Mouse (Mus musculus): ENCODE data around the gene Hist1h2ae. TPM values are rescaled to one million over a fixed set of nuclear protein-coding genes. Genes with fewer than 3 reads are reported as not detected.

Hist1h2ae gene
- polyA plus RNA-seq, 1 experiment, result 26.0 TPM

DNA sequence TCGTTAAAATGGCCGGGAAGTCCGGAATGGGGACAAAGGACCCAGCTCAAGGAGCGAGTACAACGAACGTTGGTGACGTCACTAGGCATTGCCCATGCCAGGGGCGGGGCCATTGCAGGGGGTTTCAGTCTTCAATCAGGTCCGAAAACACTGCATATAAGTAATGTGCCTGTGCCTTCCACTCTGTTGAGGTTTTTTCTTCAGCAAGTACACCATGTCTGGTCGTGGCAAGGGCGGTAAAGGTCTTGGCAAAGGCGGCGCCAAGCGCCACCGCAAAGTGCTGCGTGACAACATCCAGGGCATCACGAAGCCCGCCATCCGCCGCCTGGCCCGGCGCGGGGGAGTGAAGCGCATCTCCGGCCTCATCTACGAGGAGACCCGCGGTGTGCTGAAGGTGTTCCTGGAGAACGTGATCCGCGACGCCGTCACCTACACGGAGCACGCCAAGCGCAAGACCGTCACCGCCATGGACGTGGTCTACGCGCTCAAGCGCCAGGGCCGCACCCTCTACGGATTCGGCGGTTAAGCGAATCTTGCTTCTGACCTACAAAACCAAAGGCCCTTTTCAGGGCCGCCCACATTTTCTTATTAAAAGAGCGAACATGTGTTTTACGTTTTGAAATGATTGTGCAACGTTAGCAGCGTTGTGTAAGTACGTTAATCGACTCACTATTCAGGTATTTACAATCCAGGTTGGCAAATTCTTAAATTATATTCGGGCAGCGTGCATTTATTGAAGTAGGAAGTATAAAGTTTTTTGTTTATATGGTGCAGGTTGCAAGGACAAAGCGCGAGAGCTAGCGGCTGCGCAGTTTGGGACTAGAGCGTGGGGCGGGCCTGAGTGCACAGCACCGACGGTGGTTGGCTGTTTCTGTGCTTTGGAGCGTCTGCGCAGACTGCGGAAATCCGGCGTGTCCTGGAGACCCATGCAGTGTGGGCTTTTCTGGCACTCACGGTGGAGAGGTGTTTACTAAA is 39.8 kb downstream of the Hist1h2ae start, which contains the start of gene Hist1h4h:
Hist1h4h (plus strand) TSS at position 150 of the 975 bp plus-strand sequence.
- no peak for TF ChIP-seq GATA1 (IDR thresholded peaks at IDR 0.05; ENCODE audit: low read length)

DNA sequence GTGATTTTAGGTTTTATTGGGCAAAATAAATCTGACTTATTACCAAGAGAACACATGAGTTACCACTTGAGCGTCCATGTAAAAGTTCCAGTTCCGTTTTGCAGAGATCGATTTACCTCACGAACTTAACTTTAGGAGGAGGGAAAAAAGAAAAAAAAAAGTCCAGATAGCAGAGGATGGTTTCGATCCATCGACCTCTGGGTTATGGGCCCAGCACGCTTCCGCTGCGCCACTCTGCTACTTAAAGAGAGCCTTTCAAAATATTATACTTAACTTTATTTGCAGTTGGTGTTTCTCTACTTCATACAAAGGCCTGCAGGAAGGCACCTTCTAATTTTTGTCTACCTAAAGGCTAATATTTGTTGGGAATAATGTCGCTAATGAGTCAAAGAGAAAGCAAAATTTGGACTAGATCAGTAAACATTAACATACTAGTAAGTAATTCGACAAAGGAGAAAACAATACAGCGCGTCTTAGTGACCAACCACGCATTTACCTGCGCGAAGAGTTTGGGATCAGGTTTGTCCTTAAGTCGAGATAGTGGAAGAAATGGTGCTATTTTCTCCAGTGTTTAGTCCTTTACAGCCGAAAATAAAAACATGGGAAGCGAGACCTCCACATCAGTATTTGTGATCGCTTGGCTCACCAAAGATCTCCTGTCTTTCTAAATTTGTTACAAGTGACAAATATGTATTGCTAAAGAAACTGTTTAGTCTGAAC is 40.7 kb downstream of the Hist1h2ae start:
- TF ChIP-seq GATA1 (IDR thresholded peaks at IDR 0.05; ENCODE audit: low read length), result no peak

DNA sequence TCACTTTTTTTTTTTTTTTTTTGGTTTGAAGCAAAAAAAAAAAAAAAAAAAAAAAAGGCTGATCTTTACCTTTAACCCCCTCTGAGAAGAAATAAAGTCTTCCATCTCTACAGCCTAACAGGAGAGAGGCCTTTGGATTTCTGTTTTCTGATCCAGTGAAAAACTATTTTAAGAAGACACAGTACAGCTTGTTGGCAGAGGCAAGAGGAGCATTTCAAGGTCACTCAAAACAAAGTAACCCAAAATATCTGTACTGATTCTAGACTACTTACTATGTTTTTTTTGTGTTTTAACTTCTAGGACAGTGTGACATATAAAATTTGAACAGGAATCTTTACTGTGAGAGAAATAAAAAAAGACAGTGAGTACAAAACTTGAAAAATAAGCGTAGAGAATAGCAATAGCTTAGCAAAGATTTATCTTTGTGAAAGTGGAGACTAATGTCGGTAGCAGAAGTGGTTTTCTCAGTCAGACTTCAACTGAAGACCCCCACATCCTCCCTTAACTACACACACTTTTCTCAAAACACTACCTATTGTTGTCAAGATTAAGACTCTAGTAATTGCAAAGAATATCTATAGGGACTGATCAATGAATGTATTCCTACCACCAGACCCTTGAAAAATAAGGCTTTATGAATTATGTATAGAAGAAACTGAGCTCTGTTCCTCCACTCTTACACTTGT is 41.4 kb downstream of the Hist1h2ae start:
- TF ChIP-seq GATA1 (IDR thresholded peaks at IDR 0.05; ENCODE audit: low read length), result no peak

DNA sequence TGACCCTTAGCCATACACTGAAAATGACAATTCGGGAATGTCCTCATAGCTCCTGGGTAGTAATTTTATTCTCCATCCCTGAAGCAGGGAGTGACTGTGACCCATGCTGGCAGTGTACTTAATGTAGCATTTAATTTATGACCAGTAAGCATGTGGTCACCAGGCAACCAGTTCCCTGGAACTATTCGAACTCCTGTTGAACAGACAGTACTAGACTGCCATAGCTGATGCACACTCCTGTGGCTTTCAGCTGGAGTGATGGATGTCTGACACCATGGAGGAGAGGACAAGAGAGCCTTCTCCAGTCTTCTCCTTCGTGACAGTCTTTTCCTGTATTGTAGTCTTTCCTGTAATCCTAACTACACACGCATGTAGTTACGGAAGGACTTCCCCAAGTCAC is 42.0 kb downstream of the Hist1h2ae start:
- no peak for TF ChIP-seq GATA1 (IDR thresholded peaks at IDR 0.05; ENCODE audit: low read length)

DNA sequence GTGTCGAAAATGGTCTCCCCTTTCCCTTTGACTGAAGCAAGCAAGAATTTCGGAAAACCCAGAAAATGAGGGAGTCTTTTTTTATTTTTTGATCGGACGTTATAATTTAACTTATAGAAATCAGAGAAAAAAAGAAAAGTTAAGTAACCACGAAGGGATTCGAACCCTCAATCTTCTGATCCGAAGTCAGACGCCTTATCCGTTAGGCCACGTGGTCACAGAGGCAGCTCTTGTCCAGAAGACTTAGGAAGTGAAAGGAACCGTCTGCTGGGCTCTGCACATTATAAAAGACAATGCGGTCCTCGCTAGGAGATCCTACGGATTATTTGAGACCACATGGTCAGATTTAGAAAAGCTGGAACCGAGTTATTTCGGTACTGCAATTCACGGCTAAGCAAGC is 44.7 kb downstream of the Hist1h2ae start:
- no peak for TF ChIP-seq GATA1 (IDR thresholded peaks at IDR 0.05; ENCODE audit: low read length)

DNA sequence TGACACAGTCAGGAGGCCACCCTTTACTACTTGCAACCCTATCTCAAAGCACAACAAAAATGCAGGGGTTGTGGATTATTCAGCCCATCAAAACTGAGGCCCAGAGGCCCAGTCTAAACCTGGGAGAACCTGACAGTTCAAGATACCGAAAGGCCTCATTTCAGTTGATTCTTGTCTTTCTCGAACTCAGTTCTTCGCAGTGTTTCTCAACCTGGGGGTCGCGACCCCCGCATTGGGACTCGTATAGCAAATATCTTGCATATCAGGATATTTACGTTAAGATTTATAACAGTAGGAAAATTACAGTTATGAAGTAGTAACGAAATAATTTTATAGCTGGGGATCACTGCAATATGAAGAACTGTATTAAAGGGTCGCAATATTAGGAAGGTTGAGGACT is 45.1 kb downstream of the Hist1h2ae start:
- TF ChIP-seq GATA1 (IDR thresholded peaks at IDR 0.05; ENCODE audit: low read length), result no peak

DNA sequence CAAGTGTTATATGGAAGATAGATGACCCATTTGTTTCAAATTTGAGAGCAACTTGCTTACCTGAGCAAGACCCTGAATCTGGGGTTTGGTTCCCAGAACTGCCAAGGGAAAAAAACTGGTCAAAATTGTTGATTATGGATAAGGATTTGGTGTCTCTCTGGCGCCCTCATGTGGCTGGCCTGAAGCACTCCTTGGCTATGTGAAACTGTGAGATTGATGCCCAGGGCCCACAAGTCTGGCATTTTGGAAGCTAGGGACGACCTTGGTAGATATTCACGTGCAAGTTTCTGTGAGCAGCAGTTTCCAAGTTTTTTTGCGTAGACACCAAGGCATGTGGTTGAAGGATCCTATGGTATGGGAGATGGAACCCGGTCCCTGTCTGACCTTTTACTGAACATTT is 46.4 kb downstream of the Hist1h2ae start:
- TF ChIP-seq GATA1 (IDR thresholded peaks at IDR 0.05; ENCODE audit: low read length), result no peak

DNA sequence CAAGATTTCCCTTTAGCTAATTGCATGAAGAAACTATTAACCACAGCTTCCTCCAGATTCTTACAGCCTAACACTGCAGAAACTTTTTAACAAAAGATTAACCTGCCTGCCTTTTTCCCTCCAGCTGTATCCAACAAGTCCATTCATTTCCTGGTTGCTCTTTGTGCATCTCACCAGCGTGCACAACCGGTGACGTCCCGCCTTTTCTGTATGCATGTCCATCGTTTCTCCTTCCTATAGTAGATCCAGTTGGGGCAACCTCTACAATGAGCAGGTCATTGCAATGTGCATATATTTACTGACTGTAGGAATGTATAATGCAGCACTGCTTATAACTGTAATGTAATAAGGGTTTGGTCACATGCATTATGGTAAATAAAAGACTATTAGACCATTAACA is 47.0 kb downstream of the Hist1h2ae start:
- no peak for TF ChIP-seq GATA1 (IDR thresholded peaks at IDR 0.05; ENCODE audit: low read length)

DNA sequence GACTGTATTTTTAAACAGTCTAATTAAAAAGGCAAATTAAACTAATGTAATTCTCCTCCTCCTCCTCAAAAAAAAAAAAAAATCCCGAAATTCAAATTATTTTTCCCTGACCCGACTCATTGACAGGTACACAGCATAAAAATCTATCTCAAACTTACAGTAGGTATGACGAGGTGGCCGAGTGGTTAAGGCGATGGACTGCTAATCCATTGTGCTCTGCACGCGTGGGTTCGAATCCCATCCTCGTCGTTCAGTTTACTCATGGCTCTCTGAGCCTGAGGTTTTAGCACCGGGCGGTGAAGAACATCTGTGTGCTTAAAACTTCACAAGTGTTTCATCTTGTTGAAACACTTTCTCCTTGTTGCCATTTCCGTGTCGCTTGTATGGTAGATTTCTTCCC is 49.3 kb downstream of the Hist1h2ae start:
- no peak for TF ChIP-seq GATA1 (IDR thresholded peaks at IDR 0.05; ENCODE audit: low read length)

Other genes starting within 250 kb of the Hist1h2ae start
- gene Zfp322a, start 202.0 kb downstream of the Hist1h2ae start, polyA plus RNA-seq (2012), result 0.73 and 0.85 TPM in 2 replicates
- 9.3 and 9.8 TPM in 2 replicates for gene Abt1, start 147.4 kb downstream of the Hist1h2ae start, polyA plus RNA-seq (2012)
- gene Btn1a1, start 105.3 kb downstream of the Hist1h2ae start, polyA plus RNA-seq (2012), result 2.4 and 4.2 TPM in 2 replicates
- not detected in 2 replicates for gene Btn2a2, start 82.4 kb downstream of the Hist1h2ae start, polyA plus RNA-seq (2012)
- 18.1 and 20.2 TPM in 2 replicates for gene Hist1h4h, start 40.2 kb downstream of the Hist1h2ae start, polyA plus RNA-seq (2012)
- gene Hist1h2af, start 37.3 kb downstream of the Hist1h2ae start, polyA plus RNA-seq (2012), result 2,691 and 3,312 TPM in 2 replicates
- gene Hist1h3g, start 35.8 kb downstream of the Hist1h2ae start, polyA plus RNA-seq (2012), result 17.3 and 23.2 TPM in 2 replicates
- 1.7 and 2.5 TPM in 2 replicates for gene Hist1h2bh, start 27.8 kb downstream of the Hist1h2ae start, polyA plus RNA-seq (2012)
- 5.7 and 6.3 TPM in 2 replicates for gene Hist1h3f, start 27.2 kb downstream of the Hist1h2ae start, polyA plus RNA-seq (2012)
- gene Hist1h4f, start 19.6 kb downstream of the Hist1h2ae start, polyA plus RNA-seq (2012), result 18.7 and 20.6 TPM in 2 replicates
- gene Hist1h1d, start 18.0 kb downstream of the Hist1h2ae start, polyA plus RNA-seq (2012), result 0.81 and 0.89 TPM in 2 replicates
- gene Hist1h3e, start 8.9 kb downstream of the Hist1h2ae start, polyA plus RNA-seq (2012), result 11.7 and 13.1 TPM in 2 replicates
- gene Hist1h2bg, start 176 bp upstream of the Hist1h2ae start, polyA plus RNA-seq (2012), result 21.9 and 32.9 TPM in 2 replicates
- 8.5 and 12.9 TPM in 2 replicates for gene Hist1h2bf, start 3.0 kb upstream of the Hist1h2ae start, polyA plus RNA-seq (2012)
- gene Hist1h2ad, start 3.2 kb upstream of the Hist1h2ae start, polyA plus RNA-seq (2012), result 1.8 and 6.5 TPM in 2 replicates
- gene Hist1h3d, start 4.5 kb upstream of the Hist1h2ae start, polyA plus RNA-seq (2012), result 3.8 and 4.0 TPM in 2 replicates
- 22.9 and 29.6 TPM in 2 replicates for gene Hist1h4d, start 10.4 kb upstream of the Hist1h2ae start, polyA plus RNA-seq (2012)
- 0.92 and 1.2 TPM in 2 replicates for gene Hist1h2be, start 49.9 kb upstream of the Hist1h2ae start, polyA plus RNA-seq (2012)
- gene Hist1h1e, start 51.3 kb upstream of the Hist1h2ae start, polyA plus RNA-seq (2012), result 5.9 and 7.2 TPM in 2 replicates
- 1.0 and 2.0 TPM in 2 replicates for gene Hist1h2ac, start 112.7 kb upstream of the Hist1h2ae start, polyA plus RNA-seq (2012)
- 16.7 and 25.9 TPM in 2 replicates for gene Hist1h2bc, start 113.0 kb upstream of the Hist1h2ae start, polyA plus RNA-seq (2012)
- not detected in 2 replicates for gene Hist1h1t, start 124.6 kb upstream of the Hist1h2ae start, polyA plus RNA-seq (2012)
- gene Hist1h4c, start 127.2 kb upstream of the Hist1h2ae start, polyA plus RNA-seq (2012), result 4.1 and 4.5 TPM in 2 replicates
- gene Hfe, start 139.6 kb upstream of the Hist1h2ae start, polyA plus RNA-seq (2012), result not detected in 2 replicates
- 32.4 and 36.9 TPM in 2 replicates for gene Hist1h1c, start 167.6 kb upstream of the Hist1h2ae start, polyA plus RNA-seq (2012)
- gene Hist1h3c, start 174.4 kb upstream of the Hist1h2ae start, polyA plus RNA-seq (2012), result 12.2 and 13.4 TPM in 2 replicates
- 6.6 and 10.7 TPM in 2 replicates for gene Hist1h2bb, start 175.5 kb upstream of the Hist1h2ae start, polyA plus RNA-seq (2012)
- 30.3 and 45.7 TPM in 2 replicates for gene Hist1h2ab, start 179.9 kb upstream of the Hist1h2ae start, polyA plus RNA-seq (2012)
- 11.4 and 12.4 TPM in 2 replicates for gene Hist1h3b, start 181.0 kb upstream of the Hist1h2ae start, polyA plus RNA-seq (2012)
- gene Hist1h4b, start 185.8 kb upstream of the Hist1h2ae start, polyA plus RNA-seq (2012), result 9.0 and 10.6 TPM in 2 replicates
- 31.9 and 40.7 TPM in 2 replicates for gene Hist1h4a, start 190.0 kb upstream of the Hist1h2ae start, polyA plus RNA-seq (2012)
- gene Hist1h3a, start 191.2 kb upstream of the Hist1h2ae start, polyA plus RNA-seq (2012), result 3.9 and 6.7 TPM in 2 replicates
- 0.33 and 1.8 TPM in 2 replicates for gene Hist1h1a, start 192.4 kb upstream of the Hist1h2ae start, polyA plus RNA-seq (2012)
- not detected in 2 replicates for gene Trim38, start 198.7 kb upstream of the Hist1h2ae start, polyA plus RNA-seq (2012)
- not detected in 2 replicates for gene Slc17a2, start 235.8 kb upstream of the Hist1h2ae start, polyA plus RNA-seq (2012)